Mouse (Mus musculus) MEL (cell line): ENCODE results near the gene Vmn2r29.

ENCODE experiments used
- CTCF ChIP-seq, 3 experiments: IDR thresholded peaks in 2 of 3; conservative IDR thresholded peaks in 1 of 3; 2 replicates each; pipeline ENCODE4 v1.5.1; 2011 to 2012; ENCODE audit warnings: low read length in 3 of 3, low read depth in 2 of 3, mild to moderate bottlenecking in 2 of 3, improper control_type of control experiment in 1 of 3, inconsistent platforms in 1 of 3, mixed read lengths in 1 of 3, moderate library complexity in 1 of 3; ENCODE audit not compliant: control insufficient read depth in 1 of 3, insufficient read depth in 1 of 3, poor library complexity in 1 of 3, severe bottlenecking in 1 of 3
- MAZ ChIP-seq: IDR thresholded peaks from 2 replicates; pipeline ENCODE4 v1.6.1; 2012; ENCODE audit warnings: low read depth, mild to moderate bottlenecking, inconsistent platforms, low read length, improper control_type of control experiment
- NELFE ChIP-seq: IDR thresholded peaks from 2 replicates; pipeline ENCODE4 v1.6.1; 2011; ENCODE audit warnings: low read depth, low read length, improper control_type of control experiment
- RAD21 ChIP-seq: IDR thresholded peaks from 2 replicates; pipeline ENCODE4 v1.6.1; 2011; ENCODE audit warnings: mild to moderate bottlenecking, low read depth, low read length, improper control_type of control experiment
- USF1 ChIP-seq: IDR thresholded peaks from 2 replicates; pipeline ENCODE4 v1.6.1; 2014; ENCODE audit warnings: low read depth, mild to moderate bottlenecking, inconsistent platforms, low read length, improper control_type of control experiment, moderate library complexity
- ZNF384 ChIP-seq: IDR thresholded peaks from 2 replicates; pipeline ENCODE4 v1.6.1; 2012; ENCODE audit warnings: low read depth, mild to moderate bottlenecking, inconsistent platforms, low read length, improper control_type of control experiment

DNA sequence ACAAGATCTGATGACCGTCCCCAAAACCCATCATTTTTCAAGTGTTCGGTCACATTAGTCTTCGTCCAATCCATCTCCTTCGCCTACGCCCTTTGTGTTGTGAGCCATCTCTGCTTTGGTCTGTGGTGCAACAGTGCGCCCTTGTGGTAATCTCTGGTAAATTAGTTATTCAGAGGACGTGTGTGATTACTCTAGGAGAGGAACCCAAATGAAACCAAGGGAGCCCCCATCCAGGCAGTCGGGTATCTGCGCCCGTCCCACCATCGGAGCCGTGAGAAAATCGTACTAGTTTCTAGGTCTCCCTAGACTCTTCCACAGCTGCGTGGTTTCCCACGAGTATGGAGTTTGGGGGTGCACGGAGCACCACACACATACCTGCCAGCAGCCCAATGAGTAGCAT is 48.5 kb upstream of the Vmn2r29 start:
- TF ChIP-seq RAD21 (peak; percentile 63), CTCF (IDR thresholded peaks at IDR 0.05 in 2 of 3, conservative IDR thresholded peaks at IDR 0.05 in 1 of 3; ENCODE audit: control insufficient read depth in 1 of 3, insufficient read depth in 1 of 3, low read depth in 2 of 3, low read length in 3 of 3, poor library complexity in 1 of 3, severe bottlenecking in 1 of 3) (peak; percentile 45 to 66 (median 52)), USF1 (no peak), MAZ (no peak), ZNF384 (no peak), NELFE (no peak)
